Mouse (Mus musculus): ENCODE data around the gene Ensa.
"Not testable (repeated sequence)": the region's sequence is repeated elsewhere in the genome, so short reads cannot be mapped to it uniquely, and the experiment has no call there.

Gene Ensa

GRCm38 (mm10) chr3:95624628-95625503 is at the start of gene Ensa:
TSS of gene Ensa (plus strand) at chr3:95624993.
- peak; percentile 97 to 100 for DNase-seq

DNA sequence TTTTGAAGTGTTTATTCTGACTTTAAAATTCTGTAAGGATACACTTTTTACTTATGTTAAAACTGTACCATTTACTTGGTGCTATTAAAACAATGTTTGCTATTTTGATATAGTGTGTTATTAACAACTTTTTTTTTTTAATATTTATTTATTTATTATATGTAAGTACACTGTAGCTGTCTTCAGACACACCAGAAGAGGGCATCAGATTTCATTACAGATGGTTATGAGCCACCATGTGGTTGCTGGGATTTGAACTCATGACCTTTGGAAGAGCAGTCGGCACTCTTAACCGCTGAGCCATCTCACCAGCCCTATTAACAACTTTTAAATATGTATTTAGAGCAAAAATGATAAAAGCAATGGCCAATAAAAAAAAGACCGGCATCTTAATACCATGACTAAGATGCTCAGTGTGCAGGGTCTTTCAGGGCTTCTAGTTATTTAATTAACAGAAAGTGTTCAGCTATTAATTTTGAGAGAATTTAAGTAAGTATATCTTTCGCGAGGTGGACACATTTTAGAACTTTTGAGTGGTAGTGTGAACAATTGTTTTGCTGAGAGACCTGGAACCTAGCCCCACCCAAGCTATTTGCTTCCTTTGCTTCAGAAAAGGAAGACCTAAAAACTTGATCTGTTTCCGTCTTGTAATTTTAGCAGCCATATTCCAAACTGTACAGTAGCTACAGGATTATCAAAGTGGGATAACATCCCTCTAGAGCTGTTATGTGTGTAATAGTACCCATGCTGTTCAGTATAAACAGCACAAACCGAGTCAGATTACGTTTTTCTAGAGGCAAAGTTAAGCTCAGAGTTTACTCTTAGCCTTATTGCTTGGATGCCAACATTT is 36.8 kb upstream of the Ensa start:
- DNase-seq: no peak

GRCm38 (mm10) chr3:95588604-95589086 is 36.1 kb upstream of the Ensa start, which contains the start of gene Golph3l:
TSS of gene Golph3l (plus strand) at chr3:95588934.
- peak; percentile 94 to 99 for DNase-seq

GRCm38 (mm10) chr3:95598734-95599133 is 26.1 kb upstream of the Ensa start:
- no peak for DNase-seq

GRCm38 (mm10) chr3:95601287-95601686 is 23.5 kb upstream of the Ensa start:
- DNase-seq: no peak

- DNase-seq: peak; percentile 21 to 60
These were observed 18.7 kb upstream of the Ensa start for GRCm38 (mm10) chr3:95606096-95606495.

- no peak for DNase-seq
These were observed 15.6 kb upstream of the Ensa start for GRCm38 (mm10) chr3:95609195-95609594.

DNA sequence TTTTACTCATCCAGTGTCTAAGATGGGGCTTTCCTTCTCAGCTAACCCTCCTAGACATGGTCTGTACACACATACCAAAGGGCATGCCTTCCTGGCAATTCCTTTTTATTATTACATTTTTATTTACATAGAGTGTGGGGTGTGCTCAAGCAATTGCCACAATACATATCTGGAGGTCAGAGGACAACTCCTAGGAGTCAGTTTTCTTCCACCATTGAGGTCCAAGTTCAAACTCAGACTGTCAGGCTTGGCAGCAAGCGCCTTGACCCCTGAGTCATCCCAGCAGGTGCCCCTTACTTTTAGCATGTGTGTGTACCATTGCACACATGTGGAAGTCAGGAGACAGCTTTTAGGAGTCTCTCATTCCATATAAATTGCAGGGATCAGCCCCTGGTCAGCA is 10.8 kb upstream of the Ensa start:
- no peak for DNase-seq

- no peak for DNase-seq
These were observed 6.3 kb upstream of the Ensa start for GRCm38 (mm10) chr3:95618511-95618910.

DNA sequence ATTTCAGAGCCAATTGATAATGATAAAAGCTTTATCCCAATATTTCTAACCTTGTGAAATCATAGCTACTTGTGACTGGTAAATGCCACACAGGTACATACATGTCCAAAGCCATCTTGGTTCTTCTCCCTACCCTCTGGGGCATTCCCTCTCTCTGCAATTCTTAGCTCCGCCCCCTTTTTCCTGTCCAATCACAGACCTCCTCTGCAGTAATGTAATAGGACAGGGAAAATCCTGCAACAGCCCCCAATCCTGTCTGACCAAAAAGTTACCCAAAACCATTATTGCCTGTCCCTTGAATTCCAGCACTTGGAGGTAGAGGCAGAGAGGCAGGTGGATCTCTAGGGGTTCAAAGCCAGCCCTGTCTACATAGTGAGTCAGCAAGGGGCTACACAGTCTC is 3.6 kb upstream of the Ensa start:
- DNase-seq: no peak

DNA sequence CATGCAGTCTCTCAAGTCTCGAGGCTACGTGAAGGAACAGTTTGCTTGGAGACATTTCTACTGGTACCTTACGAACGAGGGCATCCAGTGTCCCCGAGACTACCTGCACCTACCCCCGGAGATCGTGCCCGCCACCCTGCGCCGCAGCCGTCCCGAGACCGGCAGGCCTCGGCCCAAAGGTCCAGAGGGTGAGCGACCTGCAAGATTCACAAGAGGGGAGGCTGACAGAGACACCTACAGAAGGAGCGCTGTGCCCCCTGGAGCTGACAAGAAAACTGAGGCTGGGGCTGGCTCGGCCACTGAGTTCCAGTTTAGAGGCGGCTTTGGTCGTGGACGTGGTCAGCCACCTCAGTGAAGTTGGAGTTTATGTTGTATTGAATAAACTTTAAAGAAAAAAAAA is 2.4 kb upstream of the Ensa start:
- not testable (repeated sequence) for DNase-seq

DNA sequence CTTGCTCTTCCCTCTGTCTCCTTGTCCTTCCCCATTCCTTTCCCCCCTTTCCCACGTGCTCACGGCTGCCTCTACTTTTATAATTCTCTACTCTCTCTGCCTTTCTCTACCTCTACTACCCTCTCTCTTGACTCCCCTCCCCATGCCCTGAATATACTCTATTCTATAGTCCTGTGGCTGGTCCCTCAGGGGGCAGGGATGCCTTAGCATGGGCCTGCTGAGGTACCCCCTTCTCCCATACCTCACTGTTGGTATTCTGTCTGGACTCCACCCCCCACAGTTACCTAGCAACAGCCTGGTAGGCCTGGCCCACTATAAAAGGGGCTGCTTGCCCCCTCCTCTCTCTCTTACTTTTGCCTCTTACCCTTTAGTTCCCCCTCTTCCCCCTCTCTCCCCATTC is 1.2 kb upstream of the Ensa start:
- no peak for DNase-seq

DNA sequence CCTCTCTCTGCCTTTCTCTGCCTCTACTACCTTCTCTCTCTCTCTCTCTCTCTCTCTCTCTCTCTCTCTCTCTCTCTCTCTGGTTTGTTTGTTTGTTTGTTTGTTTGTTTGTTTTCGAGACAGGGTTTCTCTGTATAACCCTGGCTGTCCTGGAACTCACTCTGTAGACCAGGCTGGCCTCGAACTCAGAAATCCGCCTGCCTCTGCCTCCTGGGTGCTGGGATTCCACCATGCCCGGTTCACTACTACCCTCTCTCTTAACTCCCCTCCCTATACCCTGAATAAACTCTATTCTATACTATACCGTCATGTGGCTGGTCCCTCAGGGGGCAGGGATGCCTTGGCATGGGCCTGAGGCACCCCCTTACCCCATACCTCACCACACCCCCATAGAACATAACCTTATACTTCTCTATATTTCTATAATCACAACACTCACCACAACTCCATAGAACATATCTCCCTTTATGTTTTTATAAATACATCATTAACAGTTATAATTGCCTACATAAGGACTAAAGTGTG is 740 bp upstream of the Ensa start:
- not testable (repeated sequence) for DNase-seq

DNA sequence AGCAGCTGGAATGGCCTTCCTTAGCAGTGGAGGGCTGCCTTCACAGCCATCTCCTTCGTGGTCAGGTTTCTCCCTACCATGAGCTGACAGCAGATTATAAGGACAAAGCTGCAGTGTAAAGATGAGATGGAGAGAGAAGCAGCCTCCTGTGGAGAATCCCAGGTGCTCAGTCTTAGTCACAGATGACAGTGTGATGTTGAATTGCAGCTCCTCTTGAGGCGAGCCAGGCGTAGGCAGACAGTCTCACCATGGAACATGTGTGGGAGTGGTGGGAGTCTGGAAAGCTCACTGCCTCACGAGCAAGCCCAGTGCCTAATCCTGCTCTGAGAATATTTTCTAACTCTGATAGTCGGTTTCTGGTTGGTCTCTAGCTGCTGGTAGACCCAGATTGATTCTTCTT is 3.0 kb downstream of the Ensa start:
- no peak for DNase-seq

- DNase-seq: no peak
These were observed 5.0 kb downstream of the Ensa start for GRCm38 (mm10) chr3:95629755-95630154.

DNA sequence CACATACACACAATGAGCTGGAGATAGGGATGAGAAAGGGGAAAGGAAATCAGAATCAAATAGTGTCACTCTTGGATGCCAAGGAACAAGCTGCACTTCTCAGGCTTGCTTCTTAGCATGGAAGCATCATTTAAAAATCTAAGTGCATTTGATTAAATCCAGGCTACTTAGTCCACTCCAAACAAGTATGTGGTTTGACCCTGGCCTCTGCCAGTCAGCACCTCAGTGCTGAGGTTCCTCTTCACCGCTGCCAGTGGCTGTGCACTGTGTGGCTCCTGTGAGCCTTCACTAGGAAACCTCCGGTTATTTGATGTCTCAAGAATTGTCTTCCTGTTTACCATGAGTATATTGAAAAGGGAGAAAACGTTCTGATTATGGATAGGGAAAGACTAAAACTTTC is 6.1 kb downstream of the Ensa start:
- no peak for DNase-seq

DNA sequence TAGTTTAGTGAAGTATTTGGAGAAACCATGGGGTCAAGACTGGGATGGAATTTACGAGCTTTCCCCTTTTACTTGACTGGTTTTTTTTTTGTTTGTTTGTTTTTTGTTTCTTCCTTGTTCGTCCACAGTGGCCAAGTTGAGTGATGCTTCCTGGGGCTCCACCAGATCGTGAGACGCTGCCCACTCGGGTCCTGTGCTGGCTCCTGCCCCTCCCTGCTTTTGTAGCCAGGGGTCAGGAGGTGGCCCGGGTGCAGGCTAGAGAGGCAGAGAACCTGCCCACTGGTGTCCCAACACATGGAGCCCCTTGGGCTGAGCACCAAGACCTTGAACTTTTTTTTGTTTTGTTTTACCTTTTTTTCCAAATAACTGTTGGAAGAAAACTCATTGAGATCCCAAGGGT is 6.5 kb downstream of the Ensa start:
- no peak for DNase-seq

DNA sequence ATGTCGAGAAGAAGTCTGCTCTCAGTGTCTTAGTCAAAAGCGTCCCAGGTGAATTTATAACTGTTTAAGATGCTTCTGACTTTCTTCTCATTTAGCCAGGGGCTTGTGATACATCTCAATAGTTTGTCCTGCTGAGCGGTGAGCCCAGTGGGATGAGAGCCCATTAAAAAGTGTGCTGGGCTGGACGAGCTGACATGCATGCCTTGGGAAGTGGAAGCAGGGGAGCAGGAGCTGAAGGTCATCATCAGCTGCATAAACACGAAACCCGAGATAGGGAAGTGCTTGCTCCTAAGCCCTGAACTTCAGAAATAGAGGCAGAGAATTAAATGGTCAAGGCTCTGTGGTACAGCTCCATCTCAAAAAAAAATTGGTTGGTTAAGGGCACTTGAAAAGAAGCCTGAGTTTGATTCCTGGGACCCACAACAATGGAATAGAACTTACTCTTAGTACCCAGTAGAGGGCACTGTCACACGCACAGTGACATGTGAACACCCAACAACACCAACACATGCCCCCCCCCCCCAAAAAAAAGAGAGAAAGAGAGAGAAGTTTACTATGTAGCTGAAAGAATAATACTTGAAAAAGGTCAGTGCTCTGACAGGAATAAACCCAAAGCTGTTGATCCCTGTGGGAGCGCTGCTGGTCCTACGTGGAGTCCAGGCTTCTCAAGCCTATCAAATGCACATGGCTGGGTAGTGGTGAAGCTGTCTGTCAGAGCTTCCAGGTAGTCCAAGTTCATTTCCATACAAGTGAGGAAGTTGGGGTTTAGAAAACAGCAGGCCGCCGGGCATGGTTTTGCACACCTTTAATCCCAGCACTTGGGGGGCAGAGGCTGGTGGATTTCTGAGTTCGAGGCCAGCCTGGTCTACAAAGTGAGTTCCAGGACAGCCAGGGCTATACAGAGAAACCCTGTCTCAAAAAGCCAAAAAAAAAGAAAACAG is 8.1 kb downstream of the Ensa start:
- peak; percentile 25 to 31 for DNase-seq

DNA sequence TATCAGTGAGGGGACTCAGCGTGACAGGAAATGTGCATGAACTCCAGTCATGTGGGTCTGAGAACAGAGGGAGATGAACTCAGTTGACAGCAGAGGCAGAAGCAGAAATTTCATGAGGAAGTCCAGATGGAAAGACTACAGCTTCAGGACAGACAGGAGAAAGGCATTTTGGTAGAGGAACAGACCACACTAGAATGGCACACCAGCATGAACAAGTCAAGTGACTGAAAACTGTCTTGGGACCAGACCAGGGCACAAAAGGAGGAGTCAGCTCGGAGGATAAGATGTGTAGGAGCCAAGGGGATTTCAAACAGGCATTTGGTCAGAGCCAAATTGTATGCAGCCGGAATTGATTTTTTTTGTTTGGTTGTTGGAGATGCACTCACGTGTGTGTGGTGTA is 10.8 kb downstream of the Ensa start:
- DNase-seq: peak in 1 of 2 experiments; percentile 30

- DNase-seq: peak in 1 of 2 experiments; percentile 64
These were observed 11.3 kb downstream of the Ensa start for GRCm38 (mm10) chr3:95636072-95636471.

DNA sequence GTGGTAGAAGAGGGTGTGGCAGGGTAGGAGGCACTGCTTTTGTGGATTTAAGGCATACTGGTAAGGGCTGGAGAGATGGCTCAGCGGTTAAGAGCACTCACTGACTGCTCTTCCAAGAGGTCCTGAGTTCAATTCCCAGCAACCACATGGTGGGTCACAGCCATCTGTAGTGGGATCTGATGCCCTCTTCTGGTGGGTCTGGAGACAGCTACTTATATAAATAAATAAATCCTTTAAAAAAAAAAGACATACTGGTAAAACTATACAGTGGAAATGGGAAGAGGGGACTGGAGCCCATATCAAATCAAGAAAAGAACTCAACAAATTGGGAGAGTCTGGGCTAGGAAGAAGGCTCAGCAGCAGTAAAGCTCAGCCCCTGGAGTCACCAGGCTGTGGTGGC is 14.9 kb downstream of the Ensa start:
- no peak for DNase-seq

DNA sequence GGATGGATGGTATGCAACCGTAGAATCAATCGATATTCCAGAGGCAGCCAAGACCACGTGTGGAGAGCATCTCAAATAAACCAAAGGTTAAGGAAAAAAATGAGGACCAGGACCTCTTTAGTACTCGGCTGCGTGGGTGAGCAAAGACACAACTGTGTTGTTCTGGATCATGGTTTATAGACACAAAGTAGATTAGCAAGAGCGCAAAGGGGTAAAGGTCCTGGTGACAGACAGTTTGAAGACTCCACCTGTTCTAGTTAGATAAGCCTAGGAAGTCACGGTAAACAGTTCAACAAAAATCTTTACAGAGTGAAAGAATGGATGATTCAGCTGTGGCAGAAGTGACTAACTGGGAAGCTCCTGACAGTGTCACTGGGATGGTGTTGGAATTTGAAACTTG is 18.3 kb downstream of the Ensa start:
- no peak for DNase-seq

Measured in kidney, postnatal 36 days (tissue).